Mouse (Mus musculus): ENCODE measurements around the gene H2al2a. TPM values are rescaled to one million over a fixed set of nuclear protein-coding genes. Genes with fewer than 3 reads are reported as not detected.

The H2al2a gene
- total and polyA plus RNA-seq, 3 experiments, result not detected

DNA sequence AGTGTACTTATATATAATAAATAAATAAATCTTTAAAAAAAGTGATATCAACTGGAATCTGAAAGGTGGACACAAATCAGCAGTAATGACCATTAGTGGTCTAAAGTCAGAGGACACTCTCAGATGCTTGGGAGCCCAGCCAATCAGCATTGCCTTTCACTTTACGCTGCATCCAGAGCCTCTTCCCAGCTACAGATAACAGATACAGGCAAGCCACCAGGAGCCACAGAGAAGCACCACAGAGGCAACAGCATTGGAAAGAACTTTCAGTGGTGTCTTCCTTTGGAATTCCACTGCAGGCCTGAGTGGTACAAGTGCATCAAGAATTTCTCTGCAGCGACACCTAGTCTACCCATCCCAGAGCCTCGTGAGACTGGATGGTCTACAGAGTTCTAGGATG lies 16.1 kb upstream of the H2al2a start:
- Histone ChIP-seq H3K36me3 (replicated peaks in 1 of 2; ENCODE audit: control insufficient read depth in 1 of 2, insufficient read depth in 1 of 2, low read length in 1 of 2) (no peaks in the 10 kb centered on the region), H3K9me3 (replicated peaks; ENCODE audit: low read length) (peaks cover 6% of the 10 kb centered on the region), H3K4me3 (replicated peaks in 1 of 3; ENCODE audit: low read depth in 2 of 3, low read length in 2 of 3, poor library complexity in 1 of 3) (no peak overlapping the region), H3K9ac (ENCODE audit: insufficient read depth, low read depth) (no peak overlapping the region), H3K27ac (ENCODE audit: insufficient read depth, low read depth) (no peak overlapping the region), H3K4me1 (ENCODE audit: control insufficient read depth in 1 of 2, insufficient read depth in 2 of 2) (peaks cover 0 to 9% of the 10 kb centered on the region in 2 experiments; a peak in 2 of 4 replicates), H3K27me3 (replicated peaks) (no peaks in the 10 kb centered on the region), H3K79me2 (replicated peaks; ENCODE audit: control insufficient read depth, extremely low read depth, insufficient read depth, poor library complexity, severe bottlenecking) (no peaks in the 10 kb centered on the region), H3K4me2 (ENCODE audit: insufficient read depth, low read depth, poor library complexity, severe bottlenecking) (no peak overlapping the region)
- no peak for DNase-seq (ENCODE audit: extremely low read depth)
- dilution Hi-C loops (cut with MboI; ENCODE audit: extremely low pct_ligation_motif_present, extremely low pct_unique_long_range_greater_than_20kb, low sequenced_read_pairs), result no loop called here
- TF ChIP-seq MAZ (IDR thresholded peaks at IDR 0.05; ENCODE audit: low read depth, low read length) (no peak), TCF12 (IDR thresholded peaks at IDR 0.05; ENCODE audit: low read depth, low read length) (no peak), HCFC1 (IDR thresholded peaks at IDR 0.05; ENCODE audit: low read depth, low read length) (no peak), NELFE (IDR thresholded peaks at IDR 0.05; ENCODE audit: low read depth, low read length) (no peak)
- in situ Hi-C loops (cut with MboI; ENCODE audit: low pct_ligation_motif_present, low pct_unique_long_range_greater_than_20kb, low sequenced_read_pairs), result no loop called here

DNA sequence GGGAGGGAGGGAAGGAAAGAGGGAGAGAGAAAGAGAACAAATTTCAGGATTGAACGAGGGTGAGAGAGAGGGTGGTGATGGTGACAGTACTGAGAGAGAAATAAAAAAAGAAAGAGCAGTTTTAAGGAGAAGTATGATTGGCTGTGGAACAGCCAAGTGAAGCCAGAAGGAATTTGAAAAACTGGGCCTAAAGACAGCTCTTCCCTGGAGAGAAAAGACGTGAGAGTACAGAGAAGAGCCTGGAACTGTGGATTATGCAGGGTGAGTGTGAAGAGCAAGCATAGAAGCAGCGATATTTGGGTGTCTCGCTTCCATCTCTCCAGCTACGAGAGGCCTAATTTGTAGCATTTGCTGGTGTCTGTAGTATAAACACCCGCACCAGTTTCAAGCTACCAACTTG lies 14.5 kb upstream of the H2al2a start:
- H3K79me2 ChIP-seq (replicated peaks; ENCODE audit: control insufficient read depth, extremely low read depth, insufficient read depth, poor library complexity, severe bottlenecking), result no peaks in the 10 kb centered on the region
- H3K36me3 ChIP-seq (replicated peaks in 1 of 2; ENCODE audit: control insufficient read depth in 1 of 2, insufficient read depth in 1 of 2, low read length in 1 of 2), result no peaks in the 10 kb centered on the region
- no peak overlapping the region for H3K4me2 ChIP-seq (ENCODE audit: insufficient read depth, low read depth, poor library complexity, severe bottlenecking)
- in situ Hi-C loops (cut with MboI; ENCODE audit: low pct_ligation_motif_present, low pct_unique_long_range_greater_than_20kb, low sequenced_read_pairs) (no loop called here), dilution Hi-C loops (cut with MboI; ENCODE audit: extremely low pct_ligation_motif_present, extremely low pct_unique_long_range_greater_than_20kb, low sequenced_read_pairs) (no loop called here)
- H3K27ac ChIP-seq (ENCODE audit: insufficient read depth, low read depth), result no peak overlapping the region
- DNase-seq (ENCODE audit: extremely low read depth), result no peak
- no peak overlapping the region for H3K4me3 ChIP-seq (replicated peaks in 1 of 3; ENCODE audit: low read depth in 2 of 3, low read length in 2 of 3, poor library complexity in 1 of 3)
- TF ChIP-seq MAX (IDR thresholded peaks at IDR 0.05; ENCODE audit: low read length) (no peak), SIN3A (IDR thresholded peaks at IDR 0.05; ENCODE audit: low read length) (no peak), ETS1 (conservative IDR thresholded peaks at IDR 0.05; ENCODE audit: low read depth, low read length) (no peak), NRF1 (IDR thresholded peaks at IDR 0.05; ENCODE audit: low read depth, low read length) (no peak), IRF4 (IDR thresholded peaks at IDR 0.05; ENCODE audit: low read depth, low read length) (no peak), USF2 (conservative IDR thresholded peaks at IDR 0.05; ENCODE audit: low read depth, low read length) (no peak), E2F4 (IDR thresholded peaks at IDR 0.05; ENCODE audit: insufficient replicate concordance, low read depth, low read length) (no peak), MEF2A (IDR thresholded peaks at IDR 0.05; ENCODE audit: borderline replicate concordance, low read depth, low read length) (no peak), MAZ (IDR thresholded peaks at IDR 0.05; ENCODE audit: low read depth, low read length) (no peak)
- H3K4me1 ChIP-seq (ENCODE audit: control insufficient read depth in 1 of 2, insufficient read depth in 2 of 2), result peaks cover 0 to 4% of the 10 kb centered on the region in 2 experiments; a peak in 2 of 4 replicates
- H3K27me3 ChIP-seq (replicated peaks), result no peaks in the 10 kb centered on the region
- H3K9ac ChIP-seq (ENCODE audit: insufficient read depth, low read depth), result no peak overlapping the region
- no peaks in the 10 kb centered on the region for H3K9me3 ChIP-seq (replicated peaks; ENCODE audit: low read length)

DNA sequence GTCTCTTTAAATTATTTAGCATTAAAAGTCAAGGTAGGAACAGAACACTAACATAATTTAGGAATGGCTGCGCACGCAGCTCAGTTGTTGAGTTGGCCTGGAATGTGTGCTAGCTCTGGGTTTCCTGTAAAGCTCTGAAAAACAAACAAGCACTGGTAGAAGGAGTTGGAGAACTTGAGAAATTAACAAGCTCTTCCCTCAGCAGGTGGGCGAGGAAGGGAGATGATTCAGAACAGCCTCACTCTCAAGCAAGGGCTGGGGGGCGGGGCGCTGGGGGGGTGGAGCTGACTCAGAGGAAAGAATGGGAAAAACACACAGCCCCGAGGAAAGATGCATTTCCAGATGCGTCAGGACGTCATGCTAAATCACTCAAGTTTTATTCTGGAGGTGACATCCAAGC lies 8.4 kb upstream of the H2al2a start:
- Histone ChIP-seq H3K36me3 (replicated peaks in 1 of 2; ENCODE audit: control insufficient read depth in 1 of 2, insufficient read depth in 1 of 2, low read length in 1 of 2) (no peaks in the 10 kb centered on the region), H3K27me3 (replicated peaks) (no peaks in the 10 kb centered on the region), H3K79me2 (replicated peaks; ENCODE audit: control insufficient read depth, extremely low read depth, insufficient read depth, poor library complexity, severe bottlenecking) (no peaks in the 10 kb centered on the region), H3K9me3 (replicated peaks; ENCODE audit: low read length) (no peaks in the 10 kb centered on the region), H3K4me1 (ENCODE audit: control insufficient read depth in 1 of 2, insufficient read depth in 2 of 2) (no peaks in the 10 kb centered on the region), H3K4me2 (ENCODE audit: insufficient read depth, low read depth, poor library complexity, severe bottlenecking) (no peak overlapping the region), H3K9ac (ENCODE audit: insufficient read depth, low read depth) (no peak overlapping the region), H3K4me3 (replicated peaks in 1 of 3; ENCODE audit: low read depth in 2 of 3, low read length in 2 of 3, poor library complexity in 1 of 3) (no peak overlapping the region), H3K27ac (ENCODE audit: insufficient read depth, low read depth) (no peak overlapping the region)
- in situ Hi-C loops (cut with MboI; ENCODE audit: low pct_ligation_motif_present, low pct_unique_long_range_greater_than_20kb, low sequenced_read_pairs) (no loop called here), dilution Hi-C loops (cut with MboI; ENCODE audit: extremely low pct_ligation_motif_present, extremely low pct_unique_long_range_greater_than_20kb, low sequenced_read_pairs) (no loop called here)
- TF ChIP-seq POLR2AphosphoS2 (IDR thresholded peaks at IDR 0.05; ENCODE audit: low read depth, low read length), result no peak
- TF ChIP-seq ETS1 (conservative IDR thresholded peaks at IDR 0.05; ENCODE audit: low read depth, low read length), result no peak
- TF ChIP-seq IRF4 (IDR thresholded peaks at IDR 0.05; ENCODE audit: low read depth, low read length), result no peak
- TF ChIP-seq USF1 (IDR thresholded peaks at IDR 0.05; ENCODE audit: low read depth, low read length), result no peak
- no peak for TF ChIP-seq SMC3 (IDR thresholded peaks at IDR 0.05; ENCODE audit: low read depth, low read length)
- no peak for TF ChIP-seq E2F4 (IDR thresholded peaks at IDR 0.05; ENCODE audit: insufficient replicate concordance, low read depth, low read length)
- no peak for TF ChIP-seq PAX5 (IDR thresholded peaks at IDR 0.05; ENCODE audit: low read length)
- TF ChIP-seq KAT2A (IDR thresholded peaks at IDR 0.05; ENCODE audit: insufficient replicate concordance, low read length), result no peak
- no peak for TF ChIP-seq ZMIZ1 (IDR thresholded peaks at IDR 0.05; ENCODE audit: low read depth, low read length)
- TF ChIP-seq ZKSCAN1 (IDR thresholded peaks at IDR 0.05; ENCODE audit: borderline replicate concordance, low read depth, low read length), result no peak
- TF ChIP-seq CHD2 (IDR thresholded peaks at IDR 0.05; ENCODE audit: low read length), result no peak
- TF ChIP-seq JUND (conservative IDR thresholded peaks at IDR 0.05; ENCODE audit: low read depth, low read length), result no peak
- no peak for TF ChIP-seq MXI1 (IDR thresholded peaks at IDR 0.05; ENCODE audit: low read depth, low read length)
- DNase-seq (ENCODE audit: extremely low read depth), result no peak
